11 mouse cellular contexts compared by ENCODE assay signal in genomic region chr16:13367466-13367856, GRCm38 (mm10).
A peak's percentile ranks its signal among the peaks of the same experiment; 100 is the strongest.
DNase-seq lines count a peak whose midpoint lies in the region; ATAC-seq lines count a peak whose summit lies in the region.
"Had no signal": no experiment of that assay in that cellular context is flagged by ENCODE, and none has a peak within 500 bp of the region (broad histone marks: within the 10 kb centered on the region; RNA-seq: fewer than 3 reads in every experiment).

No protein-coding gene starts in this region.

- peak overlapping the region; percentile 62 for H3K27ac ChIP-seq in heart, embryonic 12.5 days (ENCODE audit: poor library complexity, severe bottlenecking)
- H3K27ac ChIP-seq in lung, embryonic 15.5 days, result peak overlapping the region; percentile 34
- peak overlapping the region; percentile 74; the same call in 1 of the 2 replicates for H3K27ac ChIP-seq in embryonic facial prominence, embryonic 14.5 days (replicated peaks; ENCODE audit: low read depth, low read length)
- H3K27ac ChIP-seq in macrophage, result peak overlapping the region; percentile 10

- H3K27me3 ChIP-seq in heart, embryonic 12.5 days (replicated peaks), result no peaks in the 10 kb centered on the region
- H3K27me3 ChIP-seq in lung, embryonic 15.5 days, result no peaks in the 10 kb centered on the region
- no peaks in the 10 kb centered on the region for H3K27me3 ChIP-seq in embryonic facial prominence, embryonic 14.5 days (replicated peaks; ENCODE audit: control insufficient read depth, insufficient read depth, low read length)
- H3K27me3 ChIP-seq: CH12.LX had no signal

- H3K4me2 ChIP-seq in heart, embryonic 12.5 days, result no peak overlapping the region
- H3K4me2 ChIP-seq in lung, embryonic 15.5 days, result no peak overlapping the region
- no peak overlapping the region; the same call in 1 of the 2 replicates for H3K4me2 ChIP-seq in embryonic facial prominence, embryonic 14.5 days (ENCODE audit: low read depth, low read length)
- H3K4me2 ChIP-seq: liver, embryonic 11.5 days had no signal

- WGBS in heart, embryonic 12.5 days, result 42% methylated on average over 2 of the region's 2 CpGs
- WGBS in lung, embryonic 15.5 days, result 41% methylated on average over 2 of the region's 2 CpGs
- WGBS in embryonic facial prominence, embryonic 14.5 days, result 63% methylated on average over 2 of the region's 2 CpGs
- 10% methylated on average over 2 of the region's 2 CpGs for WGBS in macrophage (ENCODE audit: missing documents)

- peaks cover 3% of the 10 kb centered on the region; the same call in 1 of the 2 replicates for H3K36me3 ChIP-seq in heart, embryonic 12.5 days
- H3K36me3 ChIP-seq in lung, embryonic 15.5 days, result no peaks in the 10 kb centered on the region
- 0 out of 2 replicates have a peak, but pooled peaks cover 4% of the 10 kb centered on the region for H3K36me3 ChIP-seq in embryonic facial prominence, embryonic 14.5 days (ENCODE audit: control insufficient read depth, insufficient read depth, low read length)
- no peaks in the 10 kb centered on the region for H3K36me3 ChIP-seq in macrophage (ENCODE audit: inconsistent target)

- no peaks in the 10 kb centered on the region for H3K79me2 ChIP-seq in macrophage (ENCODE audit: inconsistent target)

- no peak for DNase-seq in heart, postnatal 4 days
- DNase-seq in lung, postnatal 4 days, result no peak
- DNase-seq in embryonic facial prominence, embryonic 14.5 days (ENCODE audit: low spot score), result no peak
- no peak for DNase-seq in frontal cortex, postnatal 25 days (ENCODE audit: low spot score in 2 of 2)
- DNase-seq: right cerebral cortex, postnatal 14 days had no signal

- H3K9me3 ChIP-seq in heart, embryonic 12.5 days (replicated peaks), result no peaks in the 10 kb centered on the region
- no peaks in the 10 kb centered on the region for H3K9me3 ChIP-seq in lung, embryonic 15.5 days
- no peaks in the 10 kb centered on the region for H3K9me3 ChIP-seq in embryonic facial prominence, embryonic 14.5 days (ENCODE audit: control insufficient read depth, low read length)

- H3K4me1 ChIP-seq in heart, embryonic 12.5 days (replicated peaks), result peaks cover 38% of the 10 kb centered on the region
- peaks cover 25% of the 10 kb centered on the region for H3K4me1 ChIP-seq in lung, embryonic 15.5 days
- peaks cover 22% of the 10 kb centered on the region for H3K4me1 ChIP-seq in embryonic facial prominence, embryonic 14.5 days (ENCODE audit: control insufficient read depth, insufficient read depth, low read length)

- H3K4me3 ChIP-seq in heart, embryonic 12.5 days, result no peak overlapping the region
- H3K4me3 ChIP-seq in lung, embryonic 15.5 days, result no peak overlapping the region
- no peak overlapping the region for H3K4me3 ChIP-seq in embryonic facial prominence, embryonic 14.5 days (ENCODE audit: low read depth, low read length)
- no peak overlapping the region for H3K4me3 ChIP-seq in macrophage (ENCODE audit: inconsistent target)

- ATAC-seq in heart, embryonic 12.5 days (ENCODE audit: insufficient number of reproducible peaks, low FRiP score), result no peak
- ATAC-seq in lung, embryonic 15.5 days (ENCODE audit: borderline replicate concordance, extremely low read depth, low FRiP score, low TSS enrichment), result no peak
- no peak for ATAC-seq in embryonic facial prominence, embryonic 14.5 days (ENCODE audit: low read depth)
- no peak for ATAC-seq in CD4-positive, CD25-positive, alpha-beta regulatory T cell, adult 4 months

- no peak overlapping the region for H3K9ac ChIP-seq in heart, embryonic 12.5 days
- H3K9ac ChIP-seq in lung, embryonic 15.5 days, result no peak overlapping the region
- H3K9ac ChIP-seq in embryonic facial prominence, embryonic 14.5 days (ENCODE audit: low read depth, low read length), result no peak overlapping the region

Comparison
In these comparisons a context has a peak if more than half of its experiments do, and no peak if none do; other contexts are left out.
1. H3K27ac ChIP-seq: peak in every context shown above with its lines; median percentile 74 in embryonic facial prominence, embryonic 14.5 days; 62 in heart, embryonic 12.5 days; 34 in lung, embryonic 15.5 days; 10 in macrophage.